Mouse (Mus musculus): ENCODE measurements around the gene Vmn2r124. TPM values are rescaled to one million over a fixed set of nuclear protein-coding genes. Genes with fewer than 3 reads are reported as not detected.
"Not testable (repeated sequence)": the region's sequence is repeated elsewhere in the genome, so short reads cannot be mapped to it uniquely, and the experiment has no call there.

Gene Vmn2r124
- not detected in 2 replicates for polyA plus RNA-seq (2016; fragmentation: Nextera tagmentation; extraction: Ambion mirVana)

DNA sequence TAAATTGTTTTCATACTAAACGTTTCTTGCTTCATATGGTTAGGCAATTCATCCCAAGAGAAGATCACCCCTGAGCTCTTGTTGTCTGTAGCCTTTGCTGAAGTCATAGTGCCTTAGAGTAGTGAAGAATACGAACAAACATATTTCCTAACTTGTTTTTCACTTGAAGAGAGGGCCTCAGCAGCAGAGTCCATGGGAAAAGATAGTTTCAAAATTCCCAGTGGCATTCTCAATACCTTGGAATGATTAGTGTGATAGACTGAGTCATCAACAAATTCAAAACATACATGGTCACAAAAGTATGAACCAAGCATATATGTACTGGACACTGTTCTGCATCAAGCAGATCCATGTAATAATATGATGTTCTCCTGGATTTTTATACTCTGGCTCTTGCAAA is at the start of gene Vmn2r124:
Gene Vmn2r124, plus strand, starts transcription at position 301 of the 400 bp plus-strand sequence.
- no peaks in the 10 kb centered on the region for H3K9me3 ChIP-seq
- no peak within 1 kb of the TSS for H3K4me3 ChIP-seq (replicated peaks)
- no peak within 1 kb of the TSS for H3K4me2 ChIP-seq
- H3K27ac ChIP-seq = no peak within 1 kb of the TSS
- H3K27me3 ChIP-seq = no peaks in the 10 kb centered on the region
- no peaks in the 10 kb centered on the region for H3K4me1 ChIP-seq
- H3K36me3 ChIP-seq (replicated peaks) = no peaks in the 10 kb centered on the region
- ATAC-seq (ENCODE audit: low FRiP score) = no peak
- WGBS = 61% methylated on average over 2 of the region's 2 CpGs
- H3K9ac ChIP-seq = no peak within 1 kb of the TSS

- no peak overlapping the region for H3K27ac ChIP-seq
- WGBS = 88% methylated on average over 1 of the region's 1 CpGs
- H3K4me3 ChIP-seq (replicated peaks) = no peak overlapping the region
- ATAC-seq (ENCODE audit: low FRiP score) = no peak
- H3K4me1 ChIP-seq = no peaks in the 10 kb centered on the region
- no peak overlapping the region for H3K9ac ChIP-seq
- H3K9me3 ChIP-seq = no peaks in the 10 kb centered on the region
- H3K27me3 ChIP-seq = no peaks in the 10 kb centered on the region
- H3K36me3 ChIP-seq (replicated peaks) = no peaks in the 10 kb centered on the region
- no peak overlapping the region for H3K4me2 ChIP-seq
These were observed 44.5 kb upstream of the Vmn2r124 start for GRCm38 (mm10) chr17:18004752-18005151.

DNA sequence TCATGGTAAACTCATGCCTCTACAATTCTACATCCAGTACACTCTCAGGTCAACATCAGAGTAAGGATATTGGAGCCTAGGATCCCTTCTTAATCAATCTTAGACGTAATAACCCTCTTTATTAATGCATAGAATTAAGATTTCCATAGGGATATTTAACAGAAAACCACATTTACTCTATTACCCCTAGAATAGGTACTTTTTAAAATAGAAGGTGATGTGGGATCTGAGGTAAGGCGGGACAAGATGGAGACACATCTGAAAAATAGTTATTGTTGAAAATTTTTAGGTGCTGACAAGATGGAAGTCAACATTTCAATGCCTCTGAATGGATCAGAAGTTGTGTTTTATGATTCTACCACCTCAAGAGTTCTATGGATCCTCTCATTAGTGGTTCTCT is 27.8 kb upstream of the Vmn2r124 start, which contains the start of gene Fpr-rs4:
Gene Fpr-rs4, plus strand, starts transcription at position 301 of the 400 bp plus-strand sequence.
- ATAC-seq (ENCODE audit: low FRiP score) = no peak
- no peak within 1 kb of the TSS for H3K9ac ChIP-seq
- no peak within 1 kb of the TSS for H3K4me3 ChIP-seq (replicated peaks)
- H3K9me3 ChIP-seq = no peaks in the 10 kb centered on the region; the same call in 1 of the 2 replicates
- H3K4me1 ChIP-seq = no peaks in the 10 kb centered on the region
- no peaks in the 10 kb centered on the region for H3K27me3 ChIP-seq
- no peak within 1 kb of the TSS for H3K27ac ChIP-seq
- no peaks in the 10 kb centered on the region for H3K36me3 ChIP-seq (replicated peaks)
- 57% methylated on average over 2 of the region's 2 CpGs for WGBS
- no peak within 1 kb of the TSS for H3K4me2 ChIP-seq

DNA sequence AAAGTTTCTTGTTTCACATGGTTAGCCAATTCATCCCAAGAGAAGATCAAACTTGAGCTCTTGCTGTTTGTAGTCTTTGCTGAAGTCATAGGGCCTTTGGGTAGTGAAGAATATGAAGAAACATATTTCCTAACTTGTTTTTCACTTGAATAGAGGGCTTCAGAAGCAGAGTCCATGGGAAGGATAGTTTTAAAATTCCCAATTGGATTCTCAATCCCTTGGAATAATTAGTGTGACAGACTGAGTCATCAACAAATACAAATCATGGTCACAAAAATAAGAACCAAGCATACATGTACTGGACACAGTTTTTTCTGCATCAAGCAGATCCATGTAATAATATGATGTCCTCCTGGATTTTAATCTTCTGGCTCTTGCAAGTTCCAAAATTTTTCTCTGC is 35.5 kb downstream of the Vmn2r124 start, which contains the start of gene Vmn2r91:
Gene Vmn2r91, plus strand, starts transcription at position 301 of the 400 bp plus-strand sequence.
- H3K27me3 ChIP-seq; H3K4me1 ChIP-seq; H3K4me3 ChIP-seq (replicated peaks); H3K9me3 ChIP-seq; H3K9ac ChIP-seq; ATAC-seq (ENCODE audit: low FRiP score); H3K27ac ChIP-seq; H3K4me2 ChIP-seq; H3K36me3 ChIP-seq (replicated peaks): not testable (repeated sequence)

DNA sequence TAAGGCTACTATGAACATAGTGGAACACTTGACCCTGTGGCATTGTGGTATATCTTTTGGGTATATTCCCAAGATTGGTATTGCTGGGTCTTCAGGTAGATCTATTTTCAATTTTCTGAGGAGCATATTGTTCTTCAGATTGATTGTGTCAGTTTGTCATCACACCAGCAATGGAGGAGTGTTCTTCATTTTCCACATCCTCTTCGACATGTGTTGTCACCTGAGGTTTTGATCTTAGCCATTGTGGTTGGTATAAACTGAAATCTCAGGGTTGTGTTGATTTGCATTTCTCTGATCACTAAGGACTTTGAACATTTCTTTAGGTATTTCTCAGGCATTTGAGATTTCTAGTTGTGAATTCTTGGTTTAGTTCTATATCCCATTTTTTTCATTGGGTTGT is 46.4 kb downstream of the Vmn2r124 start:
- not testable (repeated sequence) for ATAC-seq (ENCODE audit: low FRiP score); H3K36me3 ChIP-seq (replicated peaks); H3K4me2 ChIP-seq; H3K9me3 ChIP-seq; H3K4me3 ChIP-seq (replicated peaks); H3K27ac ChIP-seq; H3K9ac ChIP-seq; H3K4me1 ChIP-seq; H3K27me3 ChIP-seq
- 74% methylated on average over 1 of the region's 1 CpGs for WGBS

- WGBS = 94% methylated on average over 3 of the region's 3 CpGs
- not testable (repeated sequence) for H3K27me3 ChIP-seq; H3K4me3 ChIP-seq (replicated peaks)
These were observed 53.0 kb downstream of the Vmn2r124 start for GRCm38 (mm10) chr17:18102265-18102664.

More at GRCm38 (mm10) chr17:18102265-18102664, 53.0 kb downstream of the Vmn2r124 start:
- H3K9me3 ChIP-seq; H3K4me1 ChIP-seq; H3K36me3 ChIP-seq (replicated peaks); ATAC-seq (ENCODE audit: low FRiP score); H3K9ac ChIP-seq; H3K4me2 ChIP-seq; H3K27ac ChIP-seq: not testable (repeated sequence)

Other genes starting within 250 kb of the Vmn2r124 start
- gene Spaca6, start 222.3 kb upstream of the Vmn2r124 start, polyA plus RNA-seq (2016; fragmentation: Nextera tagmentation; extraction: Ambion mirVana) = 43.5 and 46.8 TPM in 2 replicates
- 0.83 and 1.4 TPM in 2 replicates for gene Has1, start 194.2 kb upstream of the Vmn2r124 start, polyA plus RNA-seq (2016; fragmentation: Nextera tagmentation; extraction: Ambion mirVana)
- not detected in 2 replicates for gene Fpr1, start 165.5 kb upstream of the Vmn2r124 start, polyA plus RNA-seq (2016; fragmentation: Nextera tagmentation; extraction: Ambion mirVana)
- gene Fpr2, start 161.6 kb upstream of the Vmn2r124 start, polyA plus RNA-seq (2016; fragmentation: Nextera tagmentation; extraction: Ambion mirVana) = not detected in 2 replicates
- not detected in 2 replicates for gene Fpr3, start 161.6 kb upstream of the Vmn2r124 start, polyA plus RNA-seq (2016; fragmentation: Nextera tagmentation; extraction: Ambion mirVana)
- gene Fpr-rs4, start 27.7 kb upstream of the Vmn2r124 start, polyA plus RNA-seq (2016; fragmentation: Nextera tagmentation; extraction: Ambion mirVana) = not detected in 2 replicates
- gene Vmn2r91, start 35.6 kb downstream of the Vmn2r124 start, polyA plus RNA-seq (2016; fragmentation: Nextera tagmentation; extraction: Ambion mirVana) = not detected in 2 replicates
- not detected in 2 replicates for gene Vmn2r92, start 102.5 kb downstream of the Vmn2r124 start, polyA plus RNA-seq (2016; fragmentation: Nextera tagmentation; extraction: Ambion mirVana)
- not detected in 2 replicates for gene Vmn2r94, start 228.3 kb downstream of the Vmn2r124 start, polyA plus RNA-seq (2016; fragmentation: Nextera tagmentation; extraction: Ambion mirVana)
- gene Vmn2r93, start 248.7 kb downstream of the Vmn2r124 start, polyA plus RNA-seq (2016; fragmentation: Nextera tagmentation; extraction: Ambion mirVana) = not detected in 2 replicates